Mouse (Mus musculus) embryonic facial prominence, embryonic 12.5 days (tissue): ENCODE results near the gene Porcn. TPM values are rescaled to one million over a fixed set of nuclear protein-coding genes. Genes with fewer than 3 reads are reported as not detected.

Experiments
- ATAC-seq: fragments of 200-750 bp; cut with Nextera tagmentation; 2 replicates; pipeline ENCODE4 v1.8.0; 2017; ENCODE audit not compliant: insufficient number of reproducible peaks, insufficient read depth, low FRiP score, low TSS enrichment
- H3K27ac ChIP-seq: fragments of 300-500 bp; sonication (generic); 2 replicates; pipeline ENCODE4 v1.5.1; 2016; ENCODE audit warnings: mild to moderate bottlenecking
- H3K27me3 ChIP-seq: fragments of 300-500 bp; sonication (generic); 2 replicates; pipeline ENCODE4 v1.6.1; 2016; ENCODE audit warnings: mild to moderate bottlenecking, moderate library complexity
- H3K36me3 ChIP-seq: fragments of 300-500 bp; sonication (generic); 2 replicates; pipeline ENCODE4 v1.6.1; 2016; ENCODE audit warnings: mild to moderate bottlenecking
- H3K4me1 ChIP-seq: fragments of 300-500 bp; sonication (generic); 2 replicates; pipeline ENCODE4 v1.6.1; 2016
- H3K4me2 ChIP-seq: fragments of 300-500 bp; sonication (generic); replicated peaks from 2 replicates; pipeline ENCODE4 v1.6.1; 2016; ENCODE audit warnings: mild to moderate bottlenecking, moderate library complexity
- H3K4me3 ChIP-seq: fragments of 300-500 bp; sonication (generic); 2 replicates; pipeline ENCODE4 v1.5.1; 2016; ENCODE audit warnings: mild to moderate bottlenecking
- H3K9ac ChIP-seq: fragments of 300-500 bp; sonication (generic); 2 replicates; pipeline ENCODE4 v1.6.1; 2016; ENCODE audit warnings: mild to moderate bottlenecking, moderate library complexity
- H3K9me3 ChIP-seq: fragments of 300-500 bp; sonication (generic); 2 replicates; pipeline ENCODE4 v1.6.1; 2016; ENCODE audit warnings: mild to moderate bottlenecking, moderate library complexity
- whole genome bisulfite sequencing: fragments of 180-500 bp; shearing (Covaris S2); methylation state at CpG from one replicate; pipeline ENCODE4 v1.1.7; 2016; 5-methylcytosine and 5-hydroxymethylcytosine counted together
- polyA plus RNA-seq: library from polyadenylated mRNA; unstranded; fragments of >200 nt; fragmentation: Nextera tagmentation; extraction: Ambion mirVana; gene quantifications from 2 replicates; pipeline ENCODE4 v1.2.1, GENCODE M21; 2016

Porcn gene
- polyA plus RNA-seq, 1 experiment from 2014 or later: 12.2 TPM

- no peaks in the 10 kb centered on the region for H3K36me3 ChIP-seq
- H3K4me1 ChIP-seq: no peaks in the 10 kb centered on the region
- ATAC-seq: no peak
- no peaks in the 10 kb centered on the region for H3K27me3 ChIP-seq
- H3K4me3 ChIP-seq: no peak overlapping the region
- no peak overlapping the region for H3K27ac ChIP-seq
- H3K9me3 ChIP-seq: no peaks in the 10 kb centered on the region
- WGBS: 83% methylated on average over 7 of the region's 7 CpGs
- H3K9ac ChIP-seq: no peak overlapping the region
- H3K4me2 ChIP-seq: no peak overlapping the region
These were observed 17.1 kb upstream of the Porcn start for GRCm38 (mm10) chrX:8223473-8223872.

GRCm38 (mm10) chrX:8222678-8223421 is 16.5 kb upstream of the Porcn start:
- Histone ChIP-seq H3K27me3 (no peaks in the 10 kb centered on the region), H3K36me3 (no peaks in the 10 kb centered on the region), H3K9me3 (no peaks in the 10 kb centered on the region), H3K4me1 (no peaks in the 10 kb centered on the region), H3K27ac (no peak overlapping the region), H3K4me3 (no peak overlapping the region), H3K9ac (no peak overlapping the region), H3K4me2 (no peak overlapping the region)
- 41% methylated on average over 7 of the region's 7 CpGs for WGBS
- no peak for ATAC-seq

DNA sequence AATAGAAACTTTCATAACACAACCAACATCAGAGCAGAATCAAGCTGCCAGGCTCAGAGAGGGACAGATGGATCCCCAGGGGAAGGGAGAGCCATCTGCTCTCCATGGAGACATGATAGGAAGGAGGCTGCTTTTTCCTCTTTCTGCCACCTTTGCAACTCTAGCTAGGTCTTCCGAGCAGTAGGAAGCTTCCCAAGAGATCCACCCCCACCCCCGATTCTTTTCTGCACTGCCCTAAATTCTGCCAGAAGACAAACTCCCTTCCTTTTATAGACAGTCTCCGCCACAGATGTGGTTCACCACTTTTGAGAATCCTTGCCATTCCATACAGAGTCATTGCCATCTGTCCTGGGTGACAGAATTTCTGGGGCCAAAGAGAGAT is 16.0 kb upstream of the Porcn start:
- Histone ChIP-seq H3K4me3 (no peak overlapping the region), H3K27ac (no peak overlapping the region), H3K27me3 (no peaks in the 10 kb centered on the region), H3K9ac (no peak overlapping the region), H3K36me3 (no peaks in the 10 kb centered on the region), H3K4me1 (no peaks in the 10 kb centered on the region), H3K9me3 (no peaks in the 10 kb centered on the region), H3K4me2 (no peak overlapping the region)
- WGBS: 70% methylated on average over 3 of the region's 3 CpGs
- no peak for ATAC-seq

- 28% methylated on average over 8 of the region's 8 CpGs for WGBS
- no peaks in the 10 kb centered on the region for H3K4me1 ChIP-seq
- no peak for ATAC-seq
These were observed 13.3 kb upstream of the Porcn start for GRCm38 (mm10) chrX:8219651-8220050.

GRCm38 (mm10) chrX:8218114-8218513 is 11.8 kb upstream of the Porcn start:
- no peak overlapping the region for H3K9ac ChIP-seq
- no peak overlapping the region for H3K4me2 ChIP-seq
- no peak overlapping the region for H3K4me3 ChIP-seq
- no peaks in the 10 kb centered on the region for H3K4me1 ChIP-seq
- H3K9me3 ChIP-seq: no peaks in the 10 kb centered on the region
- 72% methylated on average over 2 of the region's 2 CpGs for WGBS
- no peaks in the 10 kb centered on the region for H3K36me3 ChIP-seq
- ATAC-seq: no peak
- H3K27me3 ChIP-seq: no peaks in the 10 kb centered on the region
- H3K27ac ChIP-seq: no peak overlapping the region

More at GRCm38 (mm10) chrX:8219651-8220050, 13.3 kb upstream of the Porcn start:
- no peak overlapping the region for H3K27ac ChIP-seq
- no peaks in the 10 kb centered on the region for H3K36me3 ChIP-seq
- no peaks in the 10 kb centered on the region for H3K27me3 ChIP-seq
- H3K9me3 ChIP-seq: no peaks in the 10 kb centered on the region
- no peak overlapping the region for H3K9ac ChIP-seq
- no peak overlapping the region for H3K4me3 ChIP-seq
- no peak overlapping the region for H3K4me2 ChIP-seq

- H3K27me3 ChIP-seq: no peaks in the 10 kb centered on the region
- WGBS: 38% methylated on average over 6 of the region's 6 CpGs
- H3K36me3 ChIP-seq: no peaks in the 10 kb centered on the region
- H3K27ac ChIP-seq: no peak overlapping the region
- no peak overlapping the region for H3K9ac ChIP-seq
- H3K4me3 ChIP-seq: no peak overlapping the region
- no peaks in the 10 kb centered on the region for H3K9me3 ChIP-seq
- no peak for ATAC-seq
- H3K4me1 ChIP-seq: no peaks in the 10 kb centered on the region
- H3K4me2 ChIP-seq: no peak overlapping the region
These were observed 11.1 kb upstream of the Porcn start for GRCm38 (mm10) chrX:8217383-8217782.

- Histone ChIP-seq H3K27me3 (no peaks in the 10 kb centered on the region), H3K36me3 (no peaks in the 10 kb centered on the region), H3K9me3 (no peaks in the 10 kb centered on the region), H3K4me1 (no peaks in the 10 kb centered on the region), H3K4me2 (no peak overlapping the region), H3K9ac (no peak overlapping the region), H3K27ac (no peak overlapping the region), H3K4me3 (no peak overlapping the region)
- ATAC-seq: no peak
- WGBS: 74% methylated on average over 7 of the region's 7 CpGs
These were observed 5.3 kb upstream of the Porcn start for GRCm38 (mm10) chrX:8211490-8212207.

GRCm38 (mm10) chrX:8209720-8210119 is 3.4 kb upstream of the Porcn start:
- H3K27ac ChIP-seq: no peak overlapping the region
- no peaks in the 10 kb centered on the region for H3K27me3 ChIP-seq
- no peaks in the 10 kb centered on the region for H3K9me3 ChIP-seq
- H3K9ac ChIP-seq: no peak overlapping the region
- WGBS: 50% methylated on average over 2 of the region's 2 CpGs
- ATAC-seq: no peak
- H3K4me3 ChIP-seq: no peak overlapping the region
- H3K4me2 ChIP-seq: no peak overlapping the region
- H3K36me3 ChIP-seq: no peaks in the 10 kb centered on the region
- no peaks in the 10 kb centered on the region for H3K4me1 ChIP-seq

DNA sequence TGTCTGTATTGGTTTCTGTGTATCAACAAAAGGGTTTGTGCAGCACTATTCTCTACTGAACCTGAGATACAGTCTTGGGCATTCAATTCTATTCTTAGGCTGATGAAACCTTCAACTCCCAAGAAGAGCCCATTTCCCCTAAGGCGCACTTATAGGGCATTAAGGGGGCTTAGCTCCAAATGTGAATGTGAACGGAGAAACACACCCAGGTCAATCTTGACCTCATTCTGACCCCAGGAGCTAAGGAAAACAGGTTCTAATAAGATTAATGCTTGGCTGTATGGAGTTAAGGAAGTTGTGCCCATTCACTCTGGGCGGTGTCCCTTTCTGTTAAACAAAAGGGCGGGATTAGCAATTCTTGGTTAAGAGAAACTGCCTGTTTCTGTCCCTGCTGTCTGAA is 899 bp upstream of the Porcn start:
- 22% methylated on average over 4 of the region's 4 CpGs for WGBS
- ATAC-seq: no peak
- Histone ChIP-seq H3K4me2 (no peak overlapping the region; the same call in 1 of the 2 replicates), H3K27me3 (no peaks in the 10 kb centered on the region), H3K9me3 (no peaks in the 10 kb centered on the region), H3K9ac (no peak overlapping the region), H3K36me3 (no peaks in the 10 kb centered on the region), H3K4me1 (no peaks in the 10 kb centered on the region), H3K27ac (no peak overlapping the region), H3K4me3 (no peak overlapping the region)

GRCm38 (mm10) chrX:8206694-8207197 is 421 bp upstream of the Porcn start:
- Histone ChIP-seq H3K9ac (no peak overlapping the region; the same call in 1 of the 2 replicates), H3K27ac (no peak overlapping the region), H3K27me3 (no peaks in the 10 kb centered on the region), H3K9me3 (no peaks in the 10 kb centered on the region), H3K4me1 (no peaks in the 10 kb centered on the region), H3K4me2 (peak overlapping the region; percentile 45), H3K4me3 (peak overlapping the region; percentile 47), H3K36me3 (no peaks in the 10 kb centered on the region)
- no peak for ATAC-seq
- 16% methylated on average over 11 of the region's 11 CpGs for WGBS

DNA sequence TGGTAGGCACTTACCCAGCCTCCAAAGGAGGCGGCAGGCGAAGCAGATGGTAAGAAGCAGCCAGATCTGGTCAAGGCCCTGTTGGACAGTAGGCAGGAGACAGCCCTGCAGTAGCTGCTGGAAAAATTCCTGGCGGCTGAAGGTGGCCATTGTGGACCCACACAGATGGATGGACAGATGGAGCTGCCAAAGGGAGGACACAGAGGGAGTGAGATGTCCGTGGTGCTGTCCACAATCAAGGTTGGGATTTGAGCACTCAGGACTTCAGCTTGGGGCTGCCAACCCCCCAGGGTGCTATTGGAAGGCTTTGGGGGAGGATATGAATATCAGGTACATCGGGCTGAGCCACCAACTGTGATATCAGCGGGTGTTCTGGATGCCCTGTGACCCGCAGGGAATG is 774 bp downstream of the Porcn start:
- no peak overlapping the region for H3K27ac ChIP-seq
- H3K36me3 ChIP-seq: no peaks in the 10 kb centered on the region
- peak overlapping the region; percentile 45 for H3K4me2 ChIP-seq
- H3K9me3 ChIP-seq: no peaks in the 10 kb centered on the region
- H3K27me3 ChIP-seq: no peaks in the 10 kb centered on the region
- no peaks in the 10 kb centered on the region for H3K4me1 ChIP-seq
- H3K9ac ChIP-seq: peak overlapping the region; percentile 47
- peak overlapping the region; percentile 47 for H3K4me3 ChIP-seq
- no peak for ATAC-seq
- WGBS: 35% methylated on average over 7 of the region's 7 CpGs

DNA sequence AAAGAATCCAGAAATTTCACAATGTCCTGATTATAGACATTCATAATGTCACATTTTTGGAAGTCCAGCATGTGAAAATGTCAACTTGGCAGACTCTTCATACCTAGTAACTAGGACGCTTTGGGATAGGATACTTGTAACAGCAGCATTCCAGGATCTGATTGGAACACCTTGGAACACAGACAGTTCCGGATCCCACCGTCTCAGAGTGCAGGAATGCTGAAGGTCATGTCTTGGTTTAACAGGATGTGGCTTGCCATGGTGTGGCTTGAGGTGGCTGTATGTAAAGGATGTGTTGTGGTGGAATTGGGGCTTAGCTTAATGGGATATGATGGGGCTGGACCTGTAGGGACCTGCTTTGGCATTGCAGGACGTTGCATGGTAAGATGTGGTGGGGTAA is 1.2 kb downstream of the Porcn start:
- H3K27ac ChIP-seq: no peak overlapping the region
- no peak overlapping the region for H3K9ac ChIP-seq
- H3K4me3 ChIP-seq: 0 out of 2 replicates have a peak overlapping the region, but pooled peaks have one; percentile 47
- no peaks in the 10 kb centered on the region for H3K4me1 ChIP-seq
- H3K4me2 ChIP-seq: no peak overlapping the region
- ATAC-seq: no peak
- H3K27me3 ChIP-seq: no peaks in the 10 kb centered on the region
- no peaks in the 10 kb centered on the region for H3K36me3 ChIP-seq
- WGBS: 63% methylated on average over 4 of the region's 4 CpGs
- H3K9me3 ChIP-seq: no peaks in the 10 kb centered on the region
